Mouse (Mus musculus) spleen, adult 2 months (tissue): Measurements from ENCODE around the gene Tldc1.

ENCODE experiments used
- CTCF ChIP-seq: fragments of 200-500 bp; IDR thresholded peaks from 2 replicates; pipeline ENCODE4 v1.5.1; 2011; ENCODE audit warnings: mild to moderate bottlenecking, inconsistent platforms; ENCODE audit not compliant: insufficient read depth, insufficient read length, insufficient replicate concordance; ENCODE audit errors: extremely low read depth
- POLR2A ChIP-seq: fragments of 200-500 bp; IDR thresholded peaks from 2 replicates; pipeline ENCODE4 v1.6.1; 2011; ENCODE audit warnings: low read depth, low read length, inconsistent platforms

- TF ChIP-seq CTCF, result no peak
- TF ChIP-seq POLR2A, result no peak
These were observed 38.0 kb upstream of the Tldc1 start for GRCm38 (mm10) chr8:119816219-119816618.
